Mouse (Mus musculus) lung, postnatal 36 days (tissue): ENCODE results near the gene Tirap.
"Not testable (repeated sequence)": the region's sequence is repeated elsewhere in the genome, so short reads cannot be mapped to it uniquely, and the experiment has no call there.

Experiments used
- DNase-seq: peaks from one replicate; pipeline ENCODE4 v3.0.0; 2022; ENCODE audit warnings: mixed read lengths

The Tirap gene

DNA sequence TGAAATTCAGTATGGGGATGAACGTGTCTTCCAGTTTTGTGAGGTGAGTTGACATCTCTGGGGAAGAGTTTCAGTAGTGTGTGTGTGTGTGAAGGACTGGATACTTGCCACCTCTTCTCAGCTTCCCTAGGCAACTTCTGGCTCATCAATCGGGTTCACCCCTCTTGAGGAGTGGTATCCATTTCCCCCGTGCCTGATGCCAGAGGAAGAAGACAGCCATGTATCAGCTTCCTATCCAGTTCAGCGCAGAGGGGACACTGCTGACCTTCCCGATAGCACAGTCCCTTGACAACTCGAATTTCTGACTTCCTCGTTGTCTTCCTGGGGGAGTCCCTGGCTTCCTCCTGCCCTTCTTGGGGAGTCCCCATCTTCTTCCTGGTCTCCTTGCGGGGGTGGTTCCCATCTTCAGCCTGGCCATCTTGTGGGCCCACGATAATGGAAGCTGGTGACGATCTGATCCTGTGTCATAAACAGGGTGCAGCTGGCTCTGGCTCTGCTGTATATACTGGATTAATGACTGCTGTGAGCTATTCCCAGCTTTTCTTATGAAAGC lies 12.7 kb downstream of the Tirap start:
- DNase-seq = no peak

DNA sequence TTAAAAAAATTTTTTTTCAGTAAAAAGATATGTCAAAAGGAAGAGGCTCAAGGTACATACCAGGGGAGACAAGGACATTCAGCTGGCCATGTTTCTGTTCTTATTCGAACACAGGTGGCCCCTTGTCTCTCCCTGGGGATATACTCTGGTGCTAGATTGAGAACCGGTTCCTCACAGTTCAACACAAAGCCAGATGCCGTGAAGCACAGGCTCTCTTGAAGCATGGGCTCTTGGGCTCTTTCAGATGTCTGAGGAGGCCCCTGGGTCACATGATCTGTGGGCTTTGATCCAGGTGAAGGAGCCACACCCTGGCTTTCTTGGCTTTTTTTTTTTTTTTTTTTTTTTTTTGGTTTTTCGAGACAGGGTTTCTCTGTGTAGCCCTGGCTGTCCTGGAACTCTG lies 13.7 kb downstream of the Tirap start:
- DNase-seq = peak; percentile 15

DNA sequence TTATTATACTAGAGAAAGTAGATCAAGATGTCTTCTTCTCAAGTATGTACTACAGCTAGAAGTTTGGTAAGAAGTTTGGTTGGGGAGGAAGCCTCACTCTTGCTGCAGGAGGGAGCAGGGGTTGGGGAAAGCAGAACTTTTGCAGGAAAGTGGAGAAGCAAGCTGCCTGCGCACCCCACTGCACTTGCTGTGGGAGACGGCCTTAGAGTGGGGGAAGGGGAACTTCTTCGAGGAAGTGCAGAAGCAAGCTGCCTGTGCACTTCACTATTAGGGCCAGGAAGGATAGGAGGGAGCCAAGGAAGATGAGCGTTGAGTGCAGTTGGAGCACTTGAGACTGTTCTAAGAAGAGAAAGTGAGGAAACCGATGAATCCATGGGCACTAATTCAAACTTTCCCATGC lies 16.7 kb downstream of the Tirap start:
- DNase-seq = peak; percentile 30

DNA sequence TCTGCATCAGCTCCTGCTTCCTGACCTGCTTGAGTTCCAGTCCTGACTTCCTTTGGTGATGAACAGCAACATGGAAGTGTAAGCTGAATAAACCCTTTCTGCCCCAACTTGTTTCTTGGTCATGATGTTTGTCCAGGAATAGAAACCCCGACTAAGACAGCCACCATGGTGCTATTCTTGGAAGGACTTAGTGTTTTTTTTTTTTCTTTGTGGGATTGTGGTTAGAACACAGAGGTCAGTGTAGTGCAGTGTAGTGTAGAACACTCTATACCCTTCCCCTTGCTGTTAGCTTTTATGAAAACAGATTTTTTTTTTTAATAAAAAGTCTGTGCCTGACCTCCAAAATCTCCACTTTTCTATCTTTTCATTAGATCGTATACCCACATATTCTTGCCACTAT lies 17.3 kb downstream of the Tirap start:
- DNase-seq = no peak

DNA sequence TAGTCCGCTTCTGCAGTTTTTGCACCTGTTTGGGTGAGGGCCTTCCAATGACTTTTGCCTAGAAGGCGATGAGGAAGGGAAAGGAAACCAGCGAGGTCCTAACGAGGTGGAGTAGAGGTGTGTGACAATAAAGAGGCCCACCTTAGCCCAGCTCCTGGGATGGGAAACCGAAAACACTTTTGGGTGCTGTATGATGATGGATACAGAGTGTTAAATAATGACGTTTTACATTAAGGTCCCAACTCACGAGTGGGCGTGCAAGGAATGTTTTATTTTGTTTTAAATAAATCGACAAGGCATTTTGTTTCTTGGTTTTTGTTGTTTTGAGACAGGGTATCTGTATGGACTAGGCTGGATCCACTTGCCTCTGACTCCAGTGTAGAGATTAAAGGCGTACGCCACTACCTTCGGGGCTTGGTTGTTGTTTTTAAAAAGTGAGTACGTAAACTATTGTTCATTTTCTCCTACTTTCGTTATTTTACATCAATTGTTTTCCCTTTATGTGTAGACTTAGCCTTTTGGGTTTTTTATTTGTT lies 23.9 kb downstream of the Tirap start:
- DNase-seq = no peak

DNA sequence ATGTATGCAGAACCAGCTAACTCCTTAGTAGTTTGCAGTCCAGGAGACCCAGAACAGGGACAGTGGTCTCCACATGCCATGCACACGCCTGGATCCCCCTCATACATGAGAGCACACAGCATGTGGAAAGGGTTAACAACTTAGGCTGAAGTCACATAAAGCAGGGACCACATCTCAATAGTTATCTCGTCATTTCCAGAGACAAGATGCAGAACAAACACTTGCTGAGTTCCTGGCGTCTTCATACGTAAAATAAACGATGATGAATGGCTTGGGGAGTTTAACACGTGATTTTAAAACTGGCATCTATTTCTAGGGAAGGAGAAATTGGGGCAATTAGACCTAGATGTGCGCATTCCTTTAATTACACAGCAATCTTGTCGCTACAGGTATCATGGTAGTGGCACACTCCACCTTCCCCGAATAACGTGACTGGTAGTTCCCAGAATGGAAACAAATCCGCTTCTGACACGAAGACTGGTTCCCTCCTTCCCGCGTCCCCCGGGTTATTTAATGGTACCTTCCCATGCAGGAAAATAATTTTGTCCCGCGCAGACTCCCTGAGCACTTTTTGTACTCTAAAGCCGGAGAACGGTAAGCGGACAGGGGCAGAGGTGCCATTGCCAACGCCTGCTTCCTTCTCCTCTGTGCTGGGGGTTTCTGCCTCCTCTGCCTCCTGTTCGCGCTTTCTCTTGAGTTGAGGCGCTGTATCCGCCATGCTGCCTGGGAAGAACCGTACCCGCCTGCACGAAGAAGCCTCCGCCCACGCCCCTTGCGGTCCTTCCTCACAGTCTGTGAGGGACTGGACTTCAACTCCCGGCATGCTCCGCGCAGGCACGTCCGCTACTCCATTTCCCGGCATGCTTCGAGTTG lies 24.6 kb downstream of the Tirap start, which contains the start of gene Dcps:
Gene Dcps (minus strand): TSS at position 811 of the 873 bp plus-strand sequence.
- DNase-seq = peak; percentile 98

DNA sequence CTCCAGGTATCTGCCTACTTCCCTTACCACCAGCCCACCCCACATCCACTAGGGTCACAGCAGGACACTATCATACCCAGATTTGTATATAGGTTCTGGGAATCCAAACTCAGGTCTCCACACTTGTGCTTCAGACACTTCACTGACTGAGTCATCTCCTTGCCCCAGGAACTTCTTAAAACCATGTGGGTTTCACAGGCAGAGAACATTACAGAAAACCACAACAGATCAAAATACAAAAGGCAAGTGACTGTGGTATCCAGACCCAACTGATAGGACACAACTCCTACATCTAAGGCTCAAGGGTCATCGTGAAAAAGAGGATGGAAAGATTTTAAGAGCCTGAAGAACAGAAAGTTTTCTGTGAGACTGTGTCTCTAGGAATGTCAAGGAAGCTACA lies 26.8 kb downstream of the Tirap start:
- no peak for DNase-seq

DNA sequence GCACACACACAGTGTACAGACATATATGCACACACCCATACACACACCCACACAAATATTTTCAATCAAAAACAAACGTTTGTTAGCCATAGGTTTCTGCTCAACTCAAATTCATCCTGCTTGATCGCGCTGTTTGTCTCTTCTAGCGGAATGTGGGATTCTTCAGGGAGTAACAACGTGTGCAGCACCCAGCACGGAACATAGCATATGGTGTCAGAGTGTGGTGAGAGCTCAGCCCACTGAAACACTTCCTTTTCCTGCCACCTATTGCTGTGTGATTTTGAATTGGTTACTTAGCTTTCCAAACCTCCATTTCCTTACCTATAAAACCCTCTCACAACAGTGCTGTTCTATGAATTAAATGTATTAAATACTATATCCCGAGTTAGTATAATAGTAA lies 30.0 kb downstream of the Tirap start:
- no peak for DNase-seq

DNA sequence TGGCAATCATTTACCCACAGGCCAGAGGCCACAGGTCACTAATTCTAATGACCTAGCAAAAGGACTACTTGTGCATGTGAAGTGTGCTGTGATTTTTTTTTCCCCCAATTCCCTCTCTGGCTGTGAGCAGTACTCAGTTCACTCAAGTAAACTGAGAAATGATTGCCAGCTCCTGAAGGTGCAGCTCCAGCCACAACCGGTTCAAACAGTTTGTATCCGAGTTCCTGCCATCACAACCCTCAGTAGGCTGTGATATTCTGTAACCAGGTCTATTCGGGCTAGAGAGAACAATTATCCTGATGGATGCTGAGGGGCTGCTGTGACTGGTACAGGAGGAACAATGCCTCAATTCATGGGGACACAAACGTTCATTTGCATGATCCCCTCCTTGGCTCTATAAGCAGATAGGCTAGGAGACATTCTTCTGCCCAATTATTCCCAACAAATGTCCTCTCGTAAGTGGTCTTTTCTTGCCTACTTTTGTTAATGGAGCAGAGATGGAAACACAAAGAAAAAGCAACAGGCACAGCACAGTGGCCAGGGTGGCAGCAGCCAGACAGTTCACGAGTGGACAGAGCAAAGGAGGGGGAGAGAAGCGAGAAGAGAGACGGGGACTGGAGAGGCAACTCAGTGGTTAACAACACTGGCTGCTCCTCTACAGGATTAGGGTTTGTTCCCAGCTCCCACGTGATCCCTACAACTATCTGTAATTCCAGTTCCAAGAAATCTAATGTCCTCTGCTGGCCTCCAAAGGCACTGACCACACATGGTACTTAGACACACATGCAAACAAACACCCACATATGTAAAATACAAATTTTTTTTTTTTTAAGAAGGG lies 33.1 kb downstream of the Tirap start:
- no peak for DNase-seq

DNA sequence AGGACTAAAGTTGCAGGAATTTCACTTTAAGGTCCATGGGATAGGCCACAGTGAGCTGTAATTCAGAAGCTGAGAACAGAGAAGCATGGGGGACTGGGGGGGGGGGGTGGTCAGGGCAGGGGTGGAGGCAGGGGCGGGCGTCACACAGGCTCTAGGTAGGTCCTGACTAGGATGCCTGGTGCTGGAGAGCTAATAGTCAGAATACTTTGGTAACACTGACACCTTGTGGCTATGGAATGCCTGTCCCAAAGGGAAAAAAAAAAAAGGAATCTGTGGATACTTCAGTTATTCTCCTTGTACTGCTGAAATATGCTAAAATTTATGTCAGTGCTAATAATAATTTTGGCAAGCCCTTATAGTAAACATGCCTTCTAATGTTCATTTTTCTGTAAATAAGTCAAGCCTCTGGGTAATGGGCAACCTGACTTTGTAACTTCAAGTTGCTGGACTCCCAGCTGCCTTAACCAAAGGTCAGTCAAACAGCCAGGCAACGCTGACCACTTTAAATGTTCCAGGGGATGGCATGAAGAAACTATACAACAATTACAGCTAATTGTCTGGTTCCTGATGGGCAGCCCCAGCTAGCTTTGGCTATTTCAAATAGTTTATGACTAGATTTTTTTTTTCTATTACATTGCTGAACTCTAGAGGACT lies 33.8 kb downstream of the Tirap start:
- DNase-seq = peak; percentile 70

DNA sequence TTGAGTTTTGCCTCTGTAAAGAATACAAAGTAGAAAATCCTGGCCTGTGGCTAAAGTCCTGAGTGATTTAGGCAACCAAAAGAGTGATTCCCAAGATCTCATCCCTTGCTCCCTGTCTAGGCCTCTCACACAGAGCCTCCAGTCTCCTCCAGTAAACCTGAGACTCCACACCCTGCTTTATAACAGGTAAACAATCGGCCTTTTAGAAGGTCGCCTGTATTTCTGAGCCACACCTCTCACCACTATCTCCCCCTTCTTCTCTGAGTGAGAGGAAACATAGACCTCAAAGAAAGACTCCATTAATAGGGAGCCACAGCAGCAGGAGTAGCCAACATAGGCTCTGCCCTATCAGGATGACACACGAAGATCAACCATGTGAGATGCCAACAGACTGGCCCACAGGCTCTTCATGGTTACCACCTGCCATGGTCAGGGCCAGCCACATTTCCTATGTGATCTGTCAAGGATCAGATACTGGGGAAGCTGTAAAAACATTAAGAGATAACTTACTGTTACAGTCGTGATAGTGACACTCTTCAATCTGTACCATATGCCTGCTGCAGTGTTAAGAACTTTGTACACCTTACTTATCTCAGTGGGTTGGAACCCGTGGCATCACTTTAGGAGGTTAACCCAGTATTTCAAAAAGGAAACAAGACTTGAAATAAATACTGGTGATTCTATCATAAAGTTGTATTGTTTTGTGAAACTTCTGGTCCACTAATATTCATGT lies 35.8 kb downstream of the Tirap start:
- DNase-seq = no peak

DNA sequence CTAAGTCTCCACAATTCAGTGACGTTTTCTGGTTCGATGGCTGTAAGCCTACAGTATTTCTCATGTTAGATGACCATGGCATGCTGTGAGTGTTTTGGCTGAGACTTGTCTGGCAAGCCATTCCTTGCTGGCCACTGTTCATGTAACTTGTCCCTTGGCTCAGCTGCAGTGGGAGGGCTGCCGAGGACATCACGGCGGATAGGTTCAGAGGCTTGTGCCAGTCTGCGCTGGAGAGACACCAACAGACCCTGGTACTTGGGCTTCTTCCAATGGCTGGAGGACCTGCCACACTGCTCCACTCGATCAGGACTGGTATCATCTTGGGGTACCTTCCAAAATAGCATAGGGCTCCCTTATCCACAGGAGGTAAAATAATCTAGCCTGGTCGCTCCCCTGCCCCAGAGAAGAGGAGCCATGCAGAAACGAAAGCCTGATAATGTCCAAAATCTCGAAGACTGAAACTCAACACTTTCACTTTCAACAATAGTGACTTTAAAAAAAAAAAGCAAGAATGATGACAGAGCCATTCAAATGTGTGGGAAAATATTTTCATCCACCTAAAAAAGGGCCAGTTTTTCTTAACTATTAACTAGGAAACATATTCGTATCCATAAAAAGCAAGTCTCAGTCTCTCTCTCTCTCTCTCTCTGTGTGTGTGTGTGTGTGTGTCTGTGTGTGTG lies 36.9 kb downstream of the Tirap start:
- peak; percentile 63 for DNase-seq

DNA sequence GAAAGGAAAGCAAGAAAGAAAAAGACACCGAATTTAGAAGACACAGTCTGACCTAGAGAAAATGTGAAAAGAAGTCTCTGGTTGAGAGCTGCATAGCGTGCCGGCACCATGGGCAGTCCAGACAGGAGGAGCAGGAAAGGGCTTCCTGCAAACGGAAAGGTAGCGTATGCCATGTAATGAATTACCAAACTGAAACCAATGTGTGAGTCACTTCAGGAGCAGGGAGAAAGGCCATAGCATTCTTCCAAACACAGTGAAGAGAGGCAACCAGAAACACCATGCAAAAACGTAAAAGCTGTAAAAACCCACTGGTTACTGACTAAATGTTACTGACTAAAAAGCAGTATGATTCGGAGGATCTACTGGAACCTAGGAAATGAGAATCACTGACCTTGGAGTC lies 38.4 kb downstream of the Tirap start:
- no peak for DNase-seq

DNA sequence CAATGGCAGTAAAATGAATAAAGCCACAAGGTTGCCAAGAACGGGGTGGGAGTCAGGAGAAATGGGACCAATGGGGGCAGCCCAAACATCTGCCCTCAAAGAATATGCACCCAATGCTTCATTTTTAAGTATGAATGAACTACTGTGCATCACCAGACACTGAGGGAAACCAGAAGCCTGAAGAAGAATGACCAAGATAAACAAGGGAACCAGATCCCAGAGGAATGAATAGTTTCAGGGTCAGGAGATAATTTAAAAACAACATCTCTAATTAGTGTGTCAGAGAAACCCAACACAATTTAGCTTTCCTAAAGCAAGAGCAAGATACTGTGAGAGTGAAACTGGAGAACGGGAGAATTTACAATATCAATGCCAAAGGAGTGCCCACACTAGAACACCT lies 39.4 kb downstream of the Tirap start:
- no peak for DNase-seq

DNA sequence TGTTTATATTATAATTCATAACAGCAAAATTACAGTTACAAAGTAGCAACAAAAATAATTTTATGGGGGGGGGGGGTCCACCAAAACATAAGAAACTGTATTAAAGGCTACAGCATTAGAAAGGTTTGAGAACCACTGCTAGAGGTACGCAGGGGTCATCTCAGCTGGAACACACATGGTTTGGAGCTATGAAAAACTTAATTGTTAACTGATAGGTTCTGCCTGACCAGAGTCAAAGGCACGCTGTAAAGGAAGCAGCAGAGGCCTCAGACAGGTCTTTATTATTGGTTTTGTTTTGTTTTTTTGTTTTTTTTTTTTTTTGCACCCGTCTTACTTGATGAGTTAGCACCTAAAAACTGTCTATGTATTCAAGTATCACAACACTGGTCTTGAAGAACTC lies 41.6 kb downstream of the Tirap start:
- no peak for DNase-seq

DNA sequence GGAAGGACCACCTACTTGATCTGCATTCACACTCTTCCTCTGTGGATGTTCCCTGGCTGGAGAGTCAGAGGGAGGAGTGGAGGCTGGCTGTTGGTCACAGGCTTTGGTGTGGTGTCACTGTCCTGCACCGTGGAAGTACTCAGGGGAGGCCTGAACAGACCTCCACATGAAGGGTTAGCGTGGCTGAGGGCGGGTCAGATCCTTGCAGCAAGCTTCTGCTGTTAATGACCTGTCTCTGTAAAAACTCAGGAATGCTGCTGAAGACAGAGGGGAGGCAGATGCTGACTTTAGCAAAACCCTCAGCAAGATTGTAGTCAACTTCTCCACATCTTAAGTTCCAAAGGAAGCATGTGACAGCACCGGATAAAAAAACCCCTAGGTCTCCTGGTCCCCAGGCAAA lies 43.2 kb downstream of the Tirap start:
- no peak for DNase-seq

DNA sequence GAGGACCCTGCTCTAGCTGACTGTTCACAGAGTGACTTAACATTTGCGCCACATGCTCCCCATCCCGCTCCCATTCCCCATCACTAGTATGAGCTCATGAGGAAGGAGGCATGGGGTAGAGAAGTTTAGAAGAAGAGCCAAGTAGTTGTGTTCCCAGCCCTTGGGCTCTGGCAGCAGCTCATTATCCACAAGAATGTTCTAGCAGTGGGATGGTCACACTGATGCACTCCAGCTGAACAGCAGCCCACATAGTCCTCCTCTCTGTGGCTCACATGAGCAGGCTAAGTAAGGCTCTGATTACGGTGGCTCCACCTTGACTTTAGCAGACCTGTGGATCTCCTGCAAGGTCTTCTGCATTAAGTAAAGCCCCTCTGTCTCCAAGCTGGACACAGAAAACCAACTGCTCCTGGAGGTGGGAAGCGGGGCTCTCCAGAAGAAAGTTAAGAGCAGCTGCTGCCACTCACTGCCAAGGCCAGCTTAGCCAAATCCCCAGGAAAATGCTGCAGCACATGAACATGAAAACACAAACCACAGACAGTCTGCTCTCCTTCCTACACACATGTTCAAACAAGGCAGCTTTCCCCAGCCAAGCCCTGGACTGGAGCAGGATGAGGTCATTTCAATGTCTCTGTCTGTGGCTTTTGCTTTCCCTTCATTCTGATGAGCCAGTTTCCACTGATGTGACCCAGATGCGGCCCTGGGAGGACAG lies 43.9 kb downstream of the Tirap start:
- DNase-seq = peak; percentile 46

DNA sequence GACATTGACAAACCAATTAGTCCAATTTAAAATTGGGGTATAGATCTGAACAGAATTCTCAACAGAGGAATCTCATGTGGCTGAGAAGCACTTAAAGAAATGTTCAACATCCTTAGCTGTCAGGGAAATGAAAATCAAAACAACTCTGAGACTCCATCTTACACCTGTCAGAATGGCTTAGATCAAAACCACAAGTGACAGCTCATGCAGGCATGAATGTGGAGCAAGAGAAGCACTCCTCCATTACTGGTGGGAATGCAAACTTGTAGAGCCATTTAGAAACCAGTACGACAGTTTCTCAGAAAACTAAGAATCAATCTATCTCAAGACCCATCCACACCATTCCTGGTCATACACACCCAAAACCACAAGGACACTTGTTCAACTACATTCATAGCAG lies 47.2 kb downstream of the Tirap start:
- no peak for DNase-seq

DNA sequence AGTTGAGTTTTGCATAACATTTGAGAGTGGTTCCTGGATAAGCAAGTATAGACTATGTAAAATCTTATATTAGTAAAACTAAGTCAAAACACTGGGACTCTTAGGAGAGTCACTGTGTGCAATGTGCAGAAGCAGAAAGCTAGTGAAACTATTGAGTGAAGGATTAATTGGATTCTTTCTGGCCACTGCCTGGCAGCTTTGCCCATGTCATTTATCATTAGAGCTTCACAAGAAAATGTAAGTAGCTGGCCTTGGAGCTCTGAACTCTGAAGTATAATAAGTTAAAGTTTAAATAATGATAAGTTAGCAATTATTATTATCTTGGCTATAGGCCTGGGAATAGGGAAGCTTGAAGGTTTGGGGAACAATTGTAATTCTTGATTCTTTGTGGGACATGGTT lies 51.3 kb downstream of the Tirap start:
- not testable (repeated sequence) for DNase-seq

DNA sequence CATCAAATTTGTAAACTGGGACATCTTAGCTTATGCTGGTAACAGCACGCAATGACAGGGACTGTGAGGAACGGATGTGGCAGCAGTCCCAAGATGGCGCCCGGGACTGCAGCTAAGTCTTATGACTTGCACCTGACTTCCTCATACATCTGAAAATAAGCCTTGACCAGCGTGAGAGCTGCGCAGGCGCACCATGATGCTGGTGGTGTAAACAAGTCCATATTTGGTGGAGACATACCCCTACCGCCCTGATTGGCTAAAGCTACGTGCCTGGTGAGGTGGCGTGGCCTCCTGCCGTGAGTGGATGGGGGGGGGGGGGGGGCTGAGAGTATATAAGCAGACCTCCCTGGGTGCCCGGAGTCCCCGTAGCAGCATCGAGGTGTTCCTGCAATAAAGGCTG lies 52.8 kb downstream of the Tirap start:
- DNase-seq = not testable (repeated sequence)

DNA sequence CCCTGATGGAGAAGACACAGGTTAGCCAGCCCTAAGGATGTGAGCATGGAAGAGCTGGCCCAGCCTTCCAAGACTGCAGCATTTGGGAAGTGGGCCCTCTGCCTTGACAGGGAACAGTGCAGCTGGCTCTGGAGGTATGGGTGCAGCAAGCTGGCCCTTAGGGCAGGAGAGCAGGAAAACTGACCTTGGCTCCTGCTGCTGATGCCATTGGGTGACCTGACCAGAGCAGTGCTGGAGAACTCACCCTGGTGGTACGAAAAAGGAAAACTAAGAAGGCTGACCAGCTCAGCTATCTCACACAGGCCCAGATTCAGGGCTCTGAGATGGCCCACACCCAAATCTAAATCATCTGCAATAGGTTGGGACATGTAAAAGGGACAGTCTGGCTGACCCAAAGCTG lies 54.3 kb downstream of the Tirap start:
- DNase-seq = no peak
